Mouse (Mus musculus) midbrain, embryonic 10.5 days (tissue): ENCODE measurements at regions not wholly inside any gene's neighbourhood (a gene's known extent, or its start where the extent isn't known, plus 50 kb on each side); places are given as distances from the start of the nearest gene placed in this dataset.
"Not testable (repeated sequence)": the region's sequence is repeated elsewhere in the genome, so short reads cannot be mapped to it uniquely, and the experiment has no call there.

ENCODE experiments used
- DNase-seq: peaks from one replicate; pipeline ENCODE4 v3.0.0-alpha.2; 2017; ENCODE audit warnings: low spot score
- H3K27ac ChIP-seq: fragments of 300-500 bp; sonication (generic); replicated peaks from 2 replicates; pipeline ENCODE4 v1.5.1; 2016; ENCODE audit warnings: mild to moderate bottlenecking
- H3K27me3 ChIP-seq: fragments of 300-500 bp; sonication (generic); 2 replicates; pipeline ENCODE4 v1.6.1; 2016; ENCODE audit warnings: low read depth, mild to moderate bottlenecking; ENCODE audit not compliant: poor library complexity, severe bottlenecking
- H3K36me3 ChIP-seq: fragments of 300-500 bp; sonication (generic); 2 replicates; pipeline ENCODE4 v1.6.1; 2016; ENCODE audit warnings: mild to moderate bottlenecking, moderate library complexity
- H3K4me1 ChIP-seq: fragments of 300-500 bp; sonication (generic); 2 replicates; pipeline ENCODE4 v1.6.1; 2016
- H3K4me3 ChIP-seq: fragments of 300-500 bp; sonication (generic); 2 replicates; pipeline ENCODE4 v1.5.1; 2016; ENCODE audit warnings: mild to moderate bottlenecking, moderate library complexity
- H3K9me3 ChIP-seq: fragments of 300-500 bp; sonication (generic); replicated peaks from 2 replicates; pipeline ENCODE4 v1.6.1; 2016; ENCODE audit warnings: mild to moderate bottlenecking
- WGBS: fragments of 180-500 bp; shearing (Covaris S2); methylation state at CpG from one replicate; pipeline ENCODE4 v1.1.7; 2016; 5-methylcytosine and 5-hydroxymethylcytosine counted together

DNA sequence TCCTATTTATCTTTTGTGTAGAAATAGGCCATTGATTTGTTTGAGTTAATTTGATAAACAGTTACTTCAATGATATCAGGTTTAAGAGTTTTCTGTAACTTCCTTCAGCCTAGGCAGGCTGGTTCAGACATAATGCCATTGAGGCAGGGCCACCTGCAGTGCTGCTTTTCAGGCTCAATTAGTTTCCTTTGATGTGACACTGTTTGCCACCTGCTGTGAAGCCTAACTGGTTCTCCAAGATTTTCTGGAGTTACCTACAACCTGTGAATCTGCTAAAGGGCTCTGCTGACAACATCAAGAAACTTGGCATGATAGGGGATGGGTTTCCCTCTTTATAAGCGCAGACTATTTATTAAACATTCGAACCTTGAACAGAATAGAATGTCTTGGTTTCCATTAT, 61.4 kb upstream of the Vmn2r96 start:
- WGBS = 85% methylated on average over 2 of the region's 2 CpGs
- Histone ChIP-seq H3K36me3 (no peaks in the 10 kb centered on the region), H3K9me3 (peaks cover 17% of the 10 kb centered on the region), H3K4me3 (no peak overlapping the region), H3K27ac (no peak overlapping the region), H3K27me3 (no peaks in the 10 kb centered on the region), H3K4me1 (no peaks in the 10 kb centered on the region)
- no peak for DNase-seq

DNA sequence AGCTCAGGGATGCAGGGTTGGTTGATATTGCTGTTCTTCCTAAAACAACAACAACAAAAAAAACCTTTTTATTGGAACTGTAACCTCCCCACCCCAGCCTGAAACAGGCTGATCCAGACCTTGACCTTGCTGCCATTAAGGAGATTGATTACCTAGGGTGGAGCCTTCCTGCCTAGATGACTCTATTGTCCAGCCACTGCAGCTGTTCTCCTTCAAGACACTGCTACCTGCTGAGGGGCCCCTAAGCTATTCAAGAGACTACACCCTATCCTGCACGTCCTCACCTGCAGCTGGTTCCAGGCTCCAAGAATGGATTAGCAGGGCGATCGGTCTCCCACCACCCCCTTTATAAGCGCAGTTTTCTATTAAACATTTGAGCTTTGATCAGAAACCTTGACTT, 54.4 kb upstream of the Vmn2r96 start:
- H3K27ac ChIP-seq = no peak overlapping the region
- no peaks in the 10 kb centered on the region for H3K36me3 ChIP-seq
- H3K4me1 ChIP-seq = no peaks in the 10 kb centered on the region
- no peak overlapping the region for H3K4me3 ChIP-seq
- no peaks in the 10 kb centered on the region for H3K27me3 ChIP-seq
- peaks cover 44% of the 10 kb centered on the region for H3K9me3 ChIP-seq
- DNase-seq = no peak
- 84% methylated on average over 4 of the region's 4 CpGs for WGBS

DNA sequence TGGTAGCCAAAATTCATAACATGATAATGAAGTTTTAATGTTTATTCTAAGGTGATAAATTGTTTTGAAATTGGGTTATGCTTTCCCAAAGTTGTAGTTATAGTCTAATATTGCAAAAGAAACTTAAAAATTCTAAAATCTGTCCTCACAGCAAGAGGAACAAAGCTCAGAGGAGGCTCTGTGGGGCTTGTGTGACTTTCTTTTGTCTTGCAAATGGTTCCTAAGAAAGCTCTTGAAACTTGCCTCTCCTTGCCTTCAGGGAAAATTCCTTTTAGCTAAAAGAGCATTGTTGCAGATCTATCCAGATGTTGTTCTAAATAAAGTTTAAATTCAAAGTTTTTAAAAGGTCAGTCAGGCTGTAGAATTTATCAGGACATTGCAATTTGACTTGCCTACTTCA, 52.6 kb upstream of the Vmn2r96 start:
- H3K4me3 ChIP-seq, H3K27ac ChIP-seq, H3K4me1 ChIP-seq, H3K27me3 ChIP-seq, DNase-seq, H3K36me3 ChIP-seq: not testable (repeated sequence)
- peaks cover 55% of the 10 kb centered on the region for H3K9me3 ChIP-seq
